27 mouse cellular contexts compared by ENCODE assay signal in genomic region chr3:122602370-122602769, GRCm38 (mm10). TPM values are rescaled to one million over a fixed set of nuclear protein-coding genes. Genes with fewer than 3 reads are reported as not detected.
DNase-seq lines count a peak whose midpoint lies in the region; ATAC-seq and TF ChIP-seq lines count a peak whose summit lies in the region.
"Had no signal": no experiment of that assay in that cellular context is flagged by ENCODE, and none has a peak within 500 bp of the region (broad histone marks: within the 10 kb centered on the region; RNA-seq: fewer than 3 reads in every experiment).

No protein-coding gene starts in this region.

- no peaks in the 10 kb centered on the region for H3K27me3 ChIP-seq in forebrain, embryonic 14.5 days (replicated peaks; ENCODE audit: control insufficient read depth, insufficient read depth, low read length)
- no peaks in the 10 kb centered on the region for H3K27me3 ChIP-seq in forebrain, embryonic 12.5 days
- no peaks in the 10 kb centered on the region for H3K27me3 ChIP-seq in kidney, adult 2 months (replicated peaks; ENCODE audit: control insufficient read depth, insufficient read depth, low read length)
- H3K27me3 ChIP-seq in midbrain, postnatal 0 days (ENCODE audit: insufficient read depth, low read length): no peaks in the 10 kb centered on the region
- H3K27me3 ChIP-seq in midbrain, embryonic 13.5 days: no peaks in the 10 kb centered on the region
- H3K27me3 ChIP-seq: forebrain, embryonic 13.5 days; limb, embryonic 15.5 days; liver, embryonic 13.5 days had no signal

- H3K4me3 ChIP-seq in forebrain, embryonic 14.5 days (ENCODE audit: low read depth, low read length): no peak overlapping the region
- H3K4me3 ChIP-seq in forebrain, embryonic 12.5 days (replicated peaks): no peak overlapping the region
- no peak overlapping the region for H3K4me3 ChIP-seq in kidney, adult 2 months (ENCODE audit: insufficient read depth, low read depth, low read length)
- H3K4me3 ChIP-seq in midbrain, postnatal 0 days (ENCODE audit: low read depth, low read length): no peak overlapping the region
- no peak overlapping the region for H3K4me3 ChIP-seq in midbrain, embryonic 13.5 days (replicated peaks)
- H3K4me3 ChIP-seq: forebrain, embryonic 13.5 days; gastrocnemius, adult 2 months; heart, adult 2 months; limb, embryonic 10.5 days; limb, embryonic 15.5 days; liver, embryonic 13.5 days had no signal

- 93% methylated on average over 1 of the region's 1 CpGs for WGBS in forebrain, embryonic 14.5 days
- WGBS in forebrain, embryonic 12.5 days: 82% methylated on average over 1 of the region's 1 CpGs
- WGBS in kidney, adult 2 months: 98% methylated on average over 1 of the region's 1 CpGs
- WGBS in midbrain, postnatal 0 days: 92% methylated on average over 1 of the region's 1 CpGs
- WGBS in midbrain, embryonic 13.5 days: 95% methylated on average over 1 of the region's 1 CpGs

- 0 out of 2 replicates have a peak, but pooled peaks cover 3% of the 10 kb centered on the region for H3K36me3 ChIP-seq in forebrain, embryonic 14.5 days (ENCODE audit: control insufficient read depth, insufficient read depth, low read length)
- H3K36me3 ChIP-seq in forebrain, embryonic 12.5 days (replicated peaks): peaks cover 8% of the 10 kb centered on the region
- no peaks in the 10 kb centered on the region for H3K36me3 ChIP-seq in kidney, adult 2 months (ENCODE audit: control insufficient read depth, insufficient read depth, low read length)
- H3K36me3 ChIP-seq in midbrain, postnatal 0 days (ENCODE audit: insufficient read depth, low read length): no peaks in the 10 kb centered on the region
- no peaks in the 10 kb centered on the region for H3K36me3 ChIP-seq in midbrain, embryonic 13.5 days
- H3K36me3 ChIP-seq: liver, embryonic 13.5 days had no signal

- no peak for TF ChIP-seq CTCF in kidney, adult 2 months (conservative IDR thresholded peaks at IDR 0.05; ENCODE audit: insufficient read depth, insufficient read length, low read depth, low read length)
- TF ChIP-seq CTCF in midbrain, postnatal 0 days (IDR thresholded peaks at IDR 0.05): no peak

- ATAC-seq in forebrain, embryonic 14.5 days: peak; percentile 18; the same call in 1 of the 2 replicates
- no peak for ATAC-seq in forebrain, embryonic 12.5 days (ENCODE audit: low FRiP score)
- ATAC-seq in midbrain, postnatal 0 days (ENCODE audit: low FRiP score): no peak
- ATAC-seq in midbrain, embryonic 13.5 days: no peak
- ATAC-seq: forebrain, embryonic 13.5 days; lung, postnatal 0 days had no signal

- no peak for TF ChIP-seq POLR2A in kidney, adult 2 months (IDR thresholded peaks at IDR 0.05; ENCODE audit: low read depth, low read length)

- H3K27ac ChIP-seq in forebrain, embryonic 14.5 days (ENCODE audit: low read depth, low read length): no peak overlapping the region
- no peak overlapping the region for H3K27ac ChIP-seq in forebrain, embryonic 12.5 days
- no peak overlapping the region for H3K27ac ChIP-seq in kidney, adult 2 months (ENCODE audit: insufficient read depth, low read depth, low read length)
- H3K27ac ChIP-seq in midbrain, postnatal 0 days (ENCODE audit: low read depth, low read length): no peak overlapping the region
- no peak overlapping the region for H3K27ac ChIP-seq in midbrain, embryonic 13.5 days
- H3K27ac ChIP-seq: forebrain, embryonic 13.5 days; gastrocnemius, adult 2 months; heart, adult 2 months; limb, embryonic 10.5 days; limb, embryonic 15.5 days; liver, embryonic 13.5 days; stomach, postnatal 0 days had no signal

- H3K9ac ChIP-seq in forebrain, embryonic 14.5 days (ENCODE audit: low read length): no peak overlapping the region
- no peak overlapping the region for H3K9ac ChIP-seq in forebrain, embryonic 12.5 days
- no peak overlapping the region for H3K9ac ChIP-seq in midbrain, postnatal 0 days (replicated peaks; ENCODE audit: low read length, poor library complexity, severe bottlenecking)
- H3K9ac ChIP-seq in midbrain, embryonic 13.5 days (replicated peaks): no peak overlapping the region
- H3K9ac ChIP-seq: forebrain, embryonic 13.5 days; limb, embryonic 15.5 days; liver, embryonic 13.5 days had no signal

- H3K4me1 ChIP-seq in forebrain, embryonic 14.5 days (ENCODE audit: control insufficient read depth, insufficient read depth, low read length): peaks cover 2% of the 10 kb centered on the region; the same call in 1 of the 2 replicates
- H3K4me1 ChIP-seq in forebrain, embryonic 12.5 days: peaks cover 16% of the 10 kb centered on the region; the same call in 1 of the 2 replicates
- H3K4me1 ChIP-seq in kidney, adult 2 months (ENCODE audit: control insufficient read depth, insufficient read depth, low read length): peaks cover 10% of the 10 kb centered on the region; the same call in 1 of the 2 replicates
- H3K4me1 ChIP-seq in midbrain, postnatal 0 days (ENCODE audit: insufficient read depth, low read length): no peaks in the 10 kb centered on the region
- H3K4me1 ChIP-seq in midbrain, embryonic 13.5 days (replicated peaks): peaks cover 24% of the 10 kb centered on the region
- H3K4me1 ChIP-seq: limb, embryonic 10.5 days; limb, embryonic 15.5 days had no signal

- no peaks in the 10 kb centered on the region for H3K9me3 ChIP-seq in forebrain, embryonic 14.5 days (replicated peaks; ENCODE audit: control insufficient read depth, low read length)
- H3K9me3 ChIP-seq in forebrain, embryonic 12.5 days: no peaks in the 10 kb centered on the region
- H3K9me3 ChIP-seq in midbrain, postnatal 0 days (ENCODE audit: low read length): no peaks in the 10 kb centered on the region
- no peaks in the 10 kb centered on the region for H3K9me3 ChIP-seq in midbrain, embryonic 13.5 days
- H3K9me3 ChIP-seq: forebrain, embryonic 13.5 days; limb, embryonic 10.5 days; limb, embryonic 15.5 days; liver, embryonic 13.5 days had no signal

- no peak overlapping the region for H3K4me2 ChIP-seq in forebrain, embryonic 14.5 days (ENCODE audit: low read length)
- H3K4me2 ChIP-seq in forebrain, embryonic 12.5 days: no peak overlapping the region
- H3K4me2 ChIP-seq in midbrain, postnatal 0 days (ENCODE audit: low read depth, low read length, poor library complexity, severe bottlenecking): no peak overlapping the region
- no peak overlapping the region for H3K4me2 ChIP-seq in midbrain, embryonic 13.5 days (replicated peaks)
- H3K4me2 ChIP-seq: forebrain, embryonic 13.5 days; limb, embryonic 15.5 days; liver, embryonic 13.5 days had no signal

- peak; percentile 42 for DNase-seq in forebrain, embryonic 14.5 days (ENCODE audit: low spot score)
- peak; percentile 46 for DNase-seq in kidney, adult 2 months
- no peak for DNase-seq in kidney, adult 11 months
- DNase-seq in midbrain, postnatal 0 days (ENCODE audit: low spot score): peak; percentile 10
- peak; percentile 14 for DNase-seq in brain, adult 2 months (ENCODE audit: low read depth, low spot score)
- DNase-seq in layer of hippocampus, postnatal 36 days: no peak
- DNase-seq: adrenal gland, adult 8-10 months; cerebellum, adult 11 months; cerebellum, postnatal 14 days; gastrocnemius, adult 2 months; gastrocnemius, postnatal 36 days; heart, adult 2 months; heart, postnatal 14 days; kidney, postnatal 4 days; liver, embryonic 13.5 days; lung, adult 18-20 months; right cerebral cortex, postnatal 4 days; thymus, adult 2 months; thymus, postnatal 36 days had no signal

RNA-seq across cellular contexts. Expression of gene Fnbp1l, which starts 17.1 kb away (rescaled TPM):
- 175 and 222 TPM in 2 replicates for polyA plus RNA-seq in forebrain, embryonic 14.5 days (2014; fragmentation: Nextera tagmentation; extraction: Ambion mirVana)
- polyA plus RNA-seq in forebrain, embryonic 12.5 days (2016; fragmentation: Nextera tagmentation; extraction: Ambion mirVana): 133 and 146 TPM in 2 replicates
- 18.5 and 23.0 TPM in 2 replicates for polyA plus RNA-seq in kidney, adult 2 months (2012; rRNA removed)
- 135 and 179 TPM in 2 replicates for total RNA-seq in midbrain, postnatal 0 days (2014; rRNA removed)
- polyA plus RNA-seq in midbrain, postnatal 0 days (2015; fragmentation: Nextera tagmentation; extraction: Ambion mirVana): 182 and 209 TPM in 2 replicates
- 214 and 234 TPM in 2 replicates for polyA plus RNA-seq in midbrain, embryonic 13.5 days (2015; fragmentation: Nextera tagmentation; extraction: Ambion mirVana)
- total RNA-seq in layer of hippocampus, postnatal 36 days (2021): 10 to 100 TPM; 30.4 to 35.0 TPM
- total RNA-seq: MEL had no signal

Comparison
In these comparisons a context has a peak if more than half of its experiments do, and no peak if none do; other contexts are left out.
1. DNase-seq: peak in forebrain, embryonic 14.5 days (single experiment), kidney, adult 2 months (single experiment), midbrain, postnatal 0 days (single experiment) and brain, adult 2 months (single experiment); none in kidney, adult 11 months (single experiment) and layer of hippocampus, postnatal 36 days (0 of 2).